Mouse (Mus musculus): ENCODE results near the gene Pcf11.

Pcf11 gene

GRCm38 (mm10) chr7:92636295-92637011, 33.3 kb downstream of the Pcf11 start:
- DNase-seq: peak; percentile 5 to 12

- no peak for DNase-seq
Observed at GRCm38 (mm10) chr7:92630167-92630566, 39.6 kb downstream of the Pcf11 start.

GRCm38 (mm10) chr7:92624488-92624887, 45.2 kb downstream of the Pcf11 start:
- no peak for DNase-seq

GRCm38 (mm10) chr7:92610830-92611229, 58.9 kb downstream of the Pcf11 start:
- DNase-seq: no peak

GRCm38 (mm10) chr7:92604961-92605360, 64.8 kb downstream of the Pcf11 start:
- DNase-seq: no peak

Measured in thymus, adult 18-20 months (tissue).